Mouse (Mus musculus) erythroblast, embryonic 14.5 days (primary cell): ENCODE measurements around the gene Orm2.

ENCODE experiments used
- GATA1 ChIP-seq: IDR thresholded peaks from 2 replicates; pipeline ENCODE4 v1.6.1; 2012; ENCODE audit warnings: low read length, inconsistent platforms, mixed read lengths
- TAL1 ChIP-seq: IDR thresholded peaks from 3 replicates; pipeline ENCODE4 v1.6.1; 2012; ENCODE audit warnings: low read length, inconsistent platforms, mixed read lengths

DNA sequence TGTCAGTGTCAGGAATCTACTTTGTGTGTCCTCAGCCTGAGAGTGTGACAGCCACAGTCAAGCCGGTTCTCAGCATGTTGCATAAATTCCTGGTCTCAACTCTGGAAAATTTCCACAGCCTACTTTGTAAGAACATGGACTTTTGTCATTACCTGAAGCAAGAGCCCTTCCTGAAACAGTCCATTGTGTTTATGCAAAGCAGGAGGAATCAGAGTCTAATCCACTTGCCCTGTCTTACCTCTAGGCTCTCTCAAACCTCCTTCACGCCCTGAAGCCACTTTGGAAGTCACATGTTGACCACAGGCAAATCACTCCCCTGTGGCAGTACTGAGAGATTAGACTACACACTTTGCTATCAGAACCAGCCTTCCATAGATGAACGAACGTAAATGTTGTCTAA, 19.8 kb upstream of the Orm2 start:
- no peak for TF ChIP-seq GATA1
- no peak for TF ChIP-seq TAL1
